Mouse (Mus musculus) midbrain, embryonic 10.5 days (tissue): ENCODE measurements around the gene Serpinh1. TPM values are rescaled to one million over a fixed set of nuclear protein-coding genes. Genes with fewer than 3 reads are reported as not detected.

ENCODE experiments used
- DNase-seq: peaks from one replicate; pipeline ENCODE4 v3.0.0-alpha.2; 2017; ENCODE audit warnings: low spot score
- H3K27ac ChIP-seq: fragments of 300-500 bp; sonication (generic); replicated peaks from 2 replicates; pipeline ENCODE4 v1.5.1; 2016; ENCODE audit warnings: mild to moderate bottlenecking
- H3K27me3 ChIP-seq: fragments of 300-500 bp; sonication (generic); 2 replicates; pipeline ENCODE4 v1.6.1; 2016; ENCODE audit warnings: low read depth, mild to moderate bottlenecking; ENCODE audit not compliant: poor library complexity, severe bottlenecking
- H3K36me3 ChIP-seq: fragments of 300-500 bp; sonication (generic); 2 replicates; pipeline ENCODE4 v1.6.1; 2016; ENCODE audit warnings: mild to moderate bottlenecking, moderate library complexity
- H3K4me1 ChIP-seq: fragments of 300-500 bp; sonication (generic); 2 replicates; pipeline ENCODE4 v1.6.1; 2016
- H3K4me3 ChIP-seq: fragments of 300-500 bp; sonication (generic); 2 replicates; pipeline ENCODE4 v1.5.1; 2016; ENCODE audit warnings: mild to moderate bottlenecking, moderate library complexity
- H3K9me3 ChIP-seq: fragments of 300-500 bp; sonication (generic); replicated peaks from 2 replicates; pipeline ENCODE4 v1.6.1; 2016; ENCODE audit warnings: mild to moderate bottlenecking
- WGBS: fragments of 180-500 bp; shearing (Covaris S2); methylation state at CpG from one replicate; pipeline ENCODE4 v1.1.7; 2016; 5-methylcytosine and 5-hydroxymethylcytosine counted together
- polyA plus RNA-seq: library from polyadenylated mRNA; unstranded; fragments of >200 nt; fragmentation: Nextera tagmentation; extraction: Ambion mirVana; gene quantifications from 2 replicates; pipeline ENCODE4 v1.2.1, GENCODE M21; 2016

The Serpinh1 gene
- polyA plus RNA-seq, 1 experiment from 2014 or later, result 882 TPM

- WGBS, result 90% methylated on average over 4 of the region's 4 CpGs
- no peak overlapping the region for H3K27ac ChIP-seq
- no peak for DNase-seq
- H3K4me1 ChIP-seq, result peaks cover 3% of the 10 kb centered on the region
- H3K27me3 ChIP-seq, result no peaks in the 10 kb centered on the region
- no peak overlapping the region for H3K4me3 ChIP-seq
- H3K36me3 ChIP-seq, result peaks cover 63% of the 10 kb centered on the region
- no peaks in the 10 kb centered on the region for H3K9me3 ChIP-seq
Measured at GRCm38 (mm10) chr7:99343577-99343976, 9.5 kb downstream of the Serpinh1 start.

GRCm38 (mm10) chr7:99340736-99341135 is 12.3 kb downstream of the Serpinh1 start:
- WGBS, result 87% methylated on average over 8 of the region's 8 CpGs
- Histone ChIP-seq H3K4me3 (no peak overlapping the region), H3K4me1 (no peaks in the 10 kb centered on the region; the same call in 1 of the 2 replicates), H3K36me3 (peaks cover 54% of the 10 kb centered on the region), H3K27ac (no peak overlapping the region), H3K9me3 (no peaks in the 10 kb centered on the region), H3K27me3 (no peaks in the 10 kb centered on the region)
- no peak for DNase-seq

GRCm38 (mm10) chr7:99332774-99333480 is 20.1 kb downstream of the Serpinh1 start:
- Histone ChIP-seq H3K27ac (peak overlapping the region; percentile 75), H3K27me3 (no peaks in the 10 kb centered on the region), H3K9me3 (no peaks in the 10 kb centered on the region), H3K4me1 (peaks cover 20% of the 10 kb centered on the region), H3K36me3 (peaks cover 33% of the 10 kb centered on the region), H3K4me3 (no peak overlapping the region)
- 54% methylated on average over 12 of the region's 12 CpGs for WGBS
- DNase-seq, result peak; percentile 85

- no peak for DNase-seq
- Histone ChIP-seq H3K27ac (peak overlapping the region; percentile 61; the same call in 1 of the 2 replicates), H3K36me3 (peaks cover 15% of the 10 kb centered on the region), H3K27me3 (peaks cover 12% of the 10 kb centered on the region), H3K9me3 (no peaks in the 10 kb centered on the region), H3K4me1 (peaks cover 36% of the 10 kb centered on the region), H3K4me3 (no peak overlapping the region)
- WGBS, result 88% methylated on average over 5 of the region's 5 CpGs
Measured at GRCm38 (mm10) chr7:99330012-99330411, 23.0 kb downstream of the Serpinh1 start.

- H3K9me3 ChIP-seq, result no peaks in the 10 kb centered on the region
- H3K27ac ChIP-seq, result peak overlapping the region; percentile 61
- H3K36me3 ChIP-seq, result peaks cover 16% of the 10 kb centered on the region
- H3K4me3 ChIP-seq, result no peak overlapping the region
- peaks cover 45% of the 10 kb centered on the region for H3K4me1 ChIP-seq
- 45% methylated on average over 4 of the region's 4 CpGs for WGBS
- H3K27me3 ChIP-seq, result peaks cover 22% of the 10 kb centered on the region
- DNase-seq, result no peak
Measured at GRCm38 (mm10) chr7:99328847-99329246, 24.2 kb downstream of the Serpinh1 start.

- peaks cover 48% of the 10 kb centered on the region for H3K27me3 ChIP-seq
- H3K36me3 ChIP-seq, result peaks cover 30% of the 10 kb centered on the region
- WGBS, result 80% methylated on average over 6 of the region's 6 CpGs
- DNase-seq, result no peak
- H3K27ac ChIP-seq, result peak overlapping the region; percentile 0; the same call in 1 of the 2 replicates
- H3K9me3 ChIP-seq, result no peaks in the 10 kb centered on the region
- H3K4me1 ChIP-seq, result peaks cover 39% of the 10 kb centered on the region
- H3K4me3 ChIP-seq, result no peak overlapping the region
Measured at GRCm38 (mm10) chr7:99326128-99326527, 26.9 kb downstream of the Serpinh1 start.

GRCm38 (mm10) chr7:99324810-99325209 is 28.2 kb downstream of the Serpinh1 start:
- DNase-seq, result no peak
- no peak overlapping the region for H3K4me3 ChIP-seq
- peaks cover 52% of the 10 kb centered on the region for H3K4me1 ChIP-seq
- H3K9me3 ChIP-seq, result no peaks in the 10 kb centered on the region
- H3K27me3 ChIP-seq, result peaks cover 60% of the 10 kb centered on the region
- peaks cover 26% of the 10 kb centered on the region; the same call in 1 of the 2 replicates for H3K36me3 ChIP-seq
- 41% methylated on average over 10 of the region's 10 CpGs for WGBS
- H3K27ac ChIP-seq, result 0 out of 2 replicates have a peak overlapping the region, but pooled peaks have one; percentile 38

GRCm38 (mm10) chr7:99323321-99323700 is 29.7 kb downstream of the Serpinh1 start:
- Histone ChIP-seq H3K9me3 (no peaks in the 10 kb centered on the region), H3K4me1 (peaks cover 48% of the 10 kb centered on the region), H3K4me3 (no peak overlapping the region), H3K27ac (no peak overlapping the region), H3K27me3 (peaks cover 75% of the 10 kb centered on the region), H3K36me3 (peaks cover 24% of the 10 kb centered on the region; the same call in 1 of the 2 replicates)
- 90% methylated on average over 9 of the region's 9 CpGs for WGBS
- no peak for DNase-seq

GRCm38 (mm10) chr7:99322691-99323320 is 30.2 kb downstream of the Serpinh1 start:
- peaks cover 21% of the 10 kb centered on the region for H3K36me3 ChIP-seq
- no peak overlapping the region for H3K27ac ChIP-seq
- WGBS, result 91% methylated on average over 6 of the region's 6 CpGs

GRCm38 (mm10) chr7:99320524-99320923 is 32.5 kb downstream of the Serpinh1 start:
- Histone ChIP-seq H3K36me3 (peaks cover 41% of the 10 kb centered on the region), H3K27me3 (peaks cover 94% of the 10 kb centered on the region), H3K9me3 (no peaks in the 10 kb centered on the region), H3K27ac (peak overlapping the region; percentile 7; the same call in 1 of the 2 replicates), H3K4me3 (no peak overlapping the region), H3K4me1 (peaks cover 51% of the 10 kb centered on the region)
- DNase-seq, result no peak
- 40% methylated on average over 14 of the region's 14 CpGs for WGBS

More at GRCm38 (mm10) chr7:99322691-99323320, 30.2 kb downstream of the Serpinh1 start:
- Histone ChIP-seq H3K4me3 (no peak overlapping the region), H3K27me3 (peaks cover 80% of the 10 kb centered on the region), H3K4me1 (peaks cover 49% of the 10 kb centered on the region), H3K9me3 (no peaks in the 10 kb centered on the region)
- DNase-seq, result no peak

- Histone ChIP-seq H3K4me1 (peaks cover 65% of the 10 kb centered on the region), H3K27ac (no peak overlapping the region), H3K27me3 (peaks cover 92% of the 10 kb centered on the region), H3K4me3 (no peak overlapping the region), H3K9me3 (no peaks in the 10 kb centered on the region), H3K36me3 (peaks cover 35% of the 10 kb centered on the region)
- WGBS, result 77% methylated on average over 7 of the region's 7 CpGs
- no peak for DNase-seq
Measured at GRCm38 (mm10) chr7:99317475-99317874, 35.6 kb downstream of the Serpinh1 start.

GRCm38 (mm10) chr7:99316207-99316606 is 36.8 kb downstream of the Serpinh1 start:
- peaks cover 78% of the 10 kb centered on the region for H3K4me1 ChIP-seq
- peaks cover 30% of the 10 kb centered on the region for H3K36me3 ChIP-seq
- no peak for DNase-seq
- no peak overlapping the region for H3K27ac ChIP-seq
- H3K9me3 ChIP-seq, result no peaks in the 10 kb centered on the region
- WGBS, result 82% methylated on average over 7 of the region's 7 CpGs
- H3K27me3 ChIP-seq, result peaks cover 89% of the 10 kb centered on the region
- H3K4me3 ChIP-seq, result no peak overlapping the region

GRCm38 (mm10) chr7:99314565-99314964 is 38.5 kb downstream of the Serpinh1 start:
- no peak overlapping the region for H3K4me3 ChIP-seq
- no peaks in the 10 kb centered on the region for H3K9me3 ChIP-seq
- H3K27ac ChIP-seq, result no peak overlapping the region
- H3K4me1 ChIP-seq, result peaks cover 67% of the 10 kb centered on the region
- no peak for DNase-seq
- 91% methylated on average over 4 of the region's 4 CpGs for WGBS
- peaks cover 90% of the 10 kb centered on the region for H3K27me3 ChIP-seq
- peaks cover 30% of the 10 kb centered on the region for H3K36me3 ChIP-seq
